Mouse (Mus musculus) stomach, embryonic 14.5 days (tissue): ENCODE results near the gene Syt8. TPM values are rescaled to one million over a fixed set of nuclear protein-coding genes. Genes with fewer than 3 reads are reported as not detected.
A peak's percentile ranks its signal among the peaks of the same experiment; 100 is the strongest.

Experiments
- ATAC-seq: fragments of 200-750 bp; cut with Nextera tagmentation; 2 replicates; pipeline ENCODE4 v1.8.0; 2017; ENCODE audit warnings: low read depth, moderate TSS enrichment; ENCODE audit not compliant: insufficient number of reproducible peaks, insufficient read depth, low FRiP score
- H3K27ac ChIP-seq: fragments of 300-500 bp; sonication (generic); 2 replicates; pipeline ENCODE4 v1.5.1; 2014; ENCODE audit warnings: mild to moderate bottlenecking, low read length, moderate library complexity, mixed read lengths
- H3K27me3 ChIP-seq: fragments of 300-500 bp; sonication (generic); 2 replicates; pipeline ENCODE4 v1.6.1; 2014; ENCODE audit warnings: low read length, control low read depth, mixed read lengths; ENCODE audit not compliant: control insufficient read depth, insufficient read depth
- H3K36me3 ChIP-seq: fragments of 300-500 bp; sonication (generic); 2 replicates; pipeline ENCODE4 v1.6.1; 2014; ENCODE audit warnings: mild to moderate bottlenecking, control low read depth, low read length, moderate library complexity, mixed read lengths; ENCODE audit not compliant: control insufficient read depth, insufficient read depth
- H3K4me1 ChIP-seq: fragments of 300-500 bp; sonication (generic); 2 replicates; pipeline ENCODE4 v1.6.1; 2014; ENCODE audit warnings: low read length, control low read depth, mixed read lengths; ENCODE audit not compliant: control insufficient read depth, insufficient read depth
- H3K4me2 ChIP-seq: fragments of 300-500 bp; sonication (generic); replicated peaks from 2 replicates; pipeline ENCODE4 v1.6.1; 2014; ENCODE audit warnings: low read depth, low read length, control low read depth
- H3K4me3 ChIP-seq: fragments of 300-500 bp; sonication (generic); 2 replicates; pipeline ENCODE4 v1.5.1; 2014; ENCODE audit warnings: low read depth, low read length, control low read depth
- H3K9ac ChIP-seq: fragments of 300-500 bp; sonication (generic); replicated peaks from 2 replicates; pipeline ENCODE4 v1.6.1; 2014; ENCODE audit warnings: low read depth, mild to moderate bottlenecking, control low read depth, low read length, moderate library complexity, mixed read lengths
- H3K9me3 ChIP-seq: fragments of 300-500 bp; sonication (generic); 2 replicates; pipeline ENCODE4 v1.6.1; 2016; ENCODE audit warnings: low read depth, low read length, control low read depth; ENCODE audit not compliant: control insufficient read depth
- WGBS: fragments of 180-500 bp; shearing (Covaris S2); extraction: QIAGEN DNeasy Blood & Tissue Kit; methylation state at CpG from one replicate; pipeline ENCODE4 v1.1.7; 2014; 5-methylcytosine and 5-hydroxymethylcytosine counted together
- polyA plus RNA-seq: library from polyadenylated mRNA; unstranded; fragments of >200 nt; fragmentation: Nextera tagmentation; extraction: Ambion mirVana; gene quantifications from 2 replicates; pipeline ENCODE4 v1.2.1, GENCODE M21; 2014

Gene Syt8
- 4.8 and 6.6 TPM in 2 replicates for polyA plus RNA-seq

DNA sequence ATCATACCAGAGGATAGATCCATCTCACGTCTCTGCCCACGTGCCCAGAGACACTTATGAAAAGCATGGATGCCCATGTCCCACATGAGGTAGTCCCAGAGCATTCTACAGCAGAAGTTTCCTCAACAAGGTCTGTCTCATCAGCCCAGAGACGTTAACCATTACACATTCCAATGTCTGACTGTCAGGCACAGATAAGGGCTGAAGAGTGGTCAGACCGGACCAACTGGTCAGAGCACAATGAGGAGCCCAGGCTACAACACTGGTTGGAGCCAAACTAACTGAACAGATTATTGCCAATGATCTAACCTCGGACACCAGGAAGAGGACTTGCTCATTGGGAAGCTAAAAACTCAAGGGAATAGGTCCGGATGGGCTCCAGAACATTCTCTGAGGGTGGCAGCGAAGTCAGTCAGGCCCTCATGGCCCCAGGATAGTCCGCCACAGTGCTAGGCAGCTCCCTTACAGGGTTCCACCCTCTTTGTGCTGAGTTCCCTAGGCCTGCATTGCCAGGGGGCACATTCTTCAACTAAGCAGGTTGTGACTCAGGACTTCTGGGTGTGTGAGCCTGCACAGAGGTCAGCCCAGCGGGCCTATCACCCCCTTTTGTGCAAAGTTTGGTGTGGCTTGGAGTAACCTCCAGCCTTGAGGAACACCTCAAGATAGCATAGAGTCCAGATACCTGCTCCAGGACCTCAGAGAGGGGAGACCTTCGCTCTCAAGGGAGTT lies at the start of gene Syt8:
Gene Syt8, plus strand, starts transcription at position 714 of the 729 bp plus-strand sequence.
- WGBS, result 76% methylated on average over 10 of the region's 10 CpGs
- peak; percentile 43 for ATAC-seq
- no peaks in the 10 kb centered on the region for H3K36me3 ChIP-seq
- H3K9me3 ChIP-seq, result no peaks in the 10 kb centered on the region
- H3K27me3 ChIP-seq, result no peaks in the 10 kb centered on the region
- no peak within 1 kb of the TSS; the same call in 1 of the 2 replicates for H3K9ac ChIP-seq
- no peak within 1 kb of the TSS for H3K4me3 ChIP-seq
- H3K4me1 ChIP-seq, result peaks cover 11% of the 10 kb centered on the region
- no peak within 1 kb of the TSS for H3K4me2 ChIP-seq
- H3K27ac ChIP-seq, result peak within 1 kb of the TSS; percentile 44; the same call in 1 of the 2 replicates

DNA sequence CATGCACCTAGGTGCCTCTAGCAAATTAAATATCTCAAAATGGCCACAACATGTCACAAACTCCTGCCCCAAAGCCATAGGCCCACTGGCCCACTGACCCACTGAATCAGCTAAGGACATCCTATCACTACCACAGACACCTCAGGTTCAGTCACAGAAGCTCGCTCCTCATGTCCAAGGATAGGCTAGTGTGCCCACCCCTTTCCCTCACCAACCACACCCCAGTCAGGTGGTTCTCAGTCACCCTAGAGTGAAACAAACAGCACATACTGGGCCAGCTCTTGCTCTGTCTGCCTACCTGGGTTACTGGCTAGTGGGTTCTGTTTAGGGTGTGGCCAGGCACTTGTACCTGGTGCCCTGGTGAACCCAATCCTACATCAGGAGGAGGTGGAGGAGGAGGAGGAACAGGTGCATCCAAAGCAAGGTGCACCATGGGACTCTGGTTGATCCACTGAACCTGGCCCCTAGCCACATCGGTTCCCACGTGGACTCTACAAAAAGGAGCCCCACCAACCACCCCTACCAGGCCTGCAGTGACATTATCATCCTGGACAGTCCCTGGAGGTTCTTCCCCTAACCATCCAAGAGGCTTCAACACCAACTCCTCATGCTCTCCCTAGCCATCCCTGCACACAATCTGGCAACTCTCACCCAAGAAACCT lies 48.8 kb upstream of the Syt8 start:
- Histone ChIP-seq H3K4me3 (peak overlapping the region; percentile 64; the same call in 1 of the 2 replicates), H3K9ac (no peak overlapping the region), H3K36me3 (peaks cover 42% of the 10 kb centered on the region), H3K9me3 (no peaks in the 10 kb centered on the region), H3K4me2 (peak overlapping the region; percentile 85), H3K27ac (no peak overlapping the region; the same call in 1 of the 2 replicates), H3K27me3 (no peaks in the 10 kb centered on the region), H3K4me1 (peaks cover 15% of the 10 kb centered on the region)
- no peak for ATAC-seq
- WGBS, result 95% methylated on average over 3 of the region's 3 CpGs

DNA sequence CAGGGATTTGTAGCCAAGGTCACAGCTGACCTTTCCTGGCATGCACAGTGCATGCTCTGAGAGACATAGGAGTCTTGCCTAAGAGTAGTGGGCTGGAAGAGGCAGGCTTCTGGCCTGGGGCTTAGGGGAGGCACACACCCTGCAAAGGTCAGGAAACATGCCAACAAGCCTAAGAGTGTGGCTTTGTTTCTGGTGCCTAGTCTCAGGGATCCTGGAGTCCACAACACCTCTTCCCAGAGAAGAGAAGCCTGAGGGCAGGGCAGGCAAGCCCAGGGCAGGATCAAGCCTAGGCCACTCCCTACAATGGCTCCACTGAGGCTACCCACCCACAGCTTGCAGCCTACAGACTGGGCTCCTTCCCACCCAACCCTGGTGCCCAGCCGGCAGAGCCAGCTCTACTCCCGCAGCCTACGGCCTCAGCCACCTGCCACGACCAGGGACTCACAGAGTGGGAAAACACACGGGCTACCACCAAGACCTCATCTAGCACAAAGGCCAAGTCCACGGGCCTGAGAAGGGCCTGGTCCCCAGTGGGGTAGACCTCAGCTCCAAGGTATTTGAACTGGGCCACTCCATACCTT lies 47.9 kb upstream of the Syt8 start:
- ATAC-seq, result no peak
- peaks cover 35% of the 10 kb centered on the region for H3K36me3 ChIP-seq
- no peak overlapping the region for H3K27ac ChIP-seq
- WGBS, result 45% methylated on average over 6 of the region's 6 CpGs
- no peaks in the 10 kb centered on the region for H3K9me3 ChIP-seq
- peak overlapping the region; percentile 85 for H3K4me2 ChIP-seq
- H3K9ac ChIP-seq, result peak overlapping the region; percentile 61
- H3K27me3 ChIP-seq, result no peaks in the 10 kb centered on the region
- peaks cover 15% of the 10 kb centered on the region for H3K4me1 ChIP-seq
- peak overlapping the region; percentile 64 for H3K4me3 ChIP-seq

DNA sequence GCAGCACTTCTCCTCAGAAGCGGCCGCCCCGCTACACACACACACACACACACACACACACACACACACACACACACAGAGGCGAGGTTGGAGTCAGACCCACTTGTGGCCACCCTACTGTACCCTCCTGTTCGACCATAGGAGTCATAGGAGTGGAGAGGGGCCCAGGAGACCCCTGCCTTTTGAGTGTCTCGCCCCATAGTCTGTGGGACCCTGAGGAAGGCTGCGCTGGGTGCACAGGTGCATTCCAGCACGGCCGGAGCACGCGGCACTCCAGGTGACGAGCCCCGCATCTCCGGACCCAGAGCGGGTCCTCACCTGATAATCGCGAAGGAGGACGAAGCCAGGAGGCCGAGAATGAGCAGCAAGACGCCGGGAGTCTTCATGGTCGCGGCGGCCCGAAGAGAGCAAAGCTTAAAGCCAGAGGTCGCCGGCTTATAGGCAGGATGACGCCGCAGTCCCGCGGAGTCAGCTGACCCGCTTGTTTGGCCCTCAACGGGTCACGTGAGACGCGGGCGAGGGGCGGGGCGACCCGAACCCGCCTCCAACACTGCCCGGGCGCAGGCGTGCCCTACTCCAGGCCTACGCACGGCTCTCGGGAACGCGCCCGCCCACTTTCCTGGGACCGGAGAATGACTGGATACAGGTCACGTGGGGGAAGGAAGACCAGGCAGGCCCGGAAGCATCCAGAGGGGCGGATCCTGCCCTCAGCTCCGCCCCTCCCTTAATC lies 47.1 kb upstream of the Syt8 start, which contains the start of gene Ctsd:
Gene Ctsd, minus strand, starts transcription at position 620 of the 730 bp plus-strand sequence.
- Histone ChIP-seq H3K4me1 (peaks cover 15% of the 10 kb centered on the region), H3K4me3 (peak within 1 kb of the TSS; percentile 64), H3K27me3 (no peaks in the 10 kb centered on the region), H3K36me3 (peaks cover 27% of the 10 kb centered on the region), H3K9ac (peak within 1 kb of the TSS; percentile 61), H3K9me3 (no peaks in the 10 kb centered on the region), H3K4me2 (peak within 1 kb of the TSS; percentile 85), H3K27ac (peak within 1 kb of the TSS; percentile 76)
- ATAC-seq, result peak; percentile 96
- WGBS, result under 1% methylated on average over 55 of the region's 55 CpGs

DNA sequence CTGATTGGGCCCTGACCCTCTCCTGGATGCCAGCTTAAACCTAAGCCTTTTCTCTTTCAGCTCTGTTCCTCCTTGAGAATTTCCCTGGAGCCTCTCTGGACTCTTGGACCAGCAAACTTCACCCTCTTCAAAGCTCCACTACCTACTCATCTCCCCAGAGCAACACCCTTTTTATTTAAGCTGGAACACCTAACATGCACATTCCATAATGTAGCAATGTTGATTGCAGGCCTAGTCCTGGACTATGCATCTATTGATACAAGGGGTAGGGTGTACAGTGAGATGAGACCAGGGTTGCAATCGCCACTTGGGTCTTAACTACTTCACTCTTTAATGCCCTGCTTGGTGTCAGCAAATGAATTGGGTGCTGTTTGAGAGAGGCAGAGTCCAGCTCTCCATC lies 46.5 kb upstream of the Syt8 start:
- Histone ChIP-seq H3K9me3 (no peaks in the 10 kb centered on the region), H3K4me2 (peak overlapping the region; percentile 85), H3K9ac (no peak overlapping the region), H3K27ac (peak overlapping the region; percentile 76), H3K36me3 (peaks cover 21% of the 10 kb centered on the region), H3K4me3 (peak overlapping the region; percentile 64), H3K4me1 (peaks cover 15% of the 10 kb centered on the region), H3K27me3 (no peaks in the 10 kb centered on the region)
- peak; percentile 2; the same call in 1 of the 2 replicates for ATAC-seq
- 94% methylated on average over 1 of the region's 1 CpGs for WGBS

DNA sequence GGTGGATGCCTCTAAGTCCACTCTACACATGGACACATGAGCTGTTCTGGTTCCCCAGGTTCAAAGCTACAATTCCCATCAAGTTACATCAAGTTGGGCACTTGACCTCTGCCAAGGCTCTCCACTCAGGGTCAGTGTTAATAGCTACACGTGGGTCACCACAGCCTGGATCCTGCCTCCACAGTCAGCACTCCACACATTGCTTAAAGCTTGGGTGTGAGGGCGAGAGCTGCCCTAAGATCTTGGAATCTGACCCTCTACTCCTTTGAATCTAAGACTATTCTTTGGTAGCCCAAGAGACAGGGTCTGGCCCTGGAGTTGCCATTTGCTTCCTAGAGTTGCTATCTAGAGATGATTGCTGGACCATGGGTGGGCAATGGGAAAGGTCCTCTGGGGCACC lies 45.9 kb upstream of the Syt8 start:
- no peak for ATAC-seq
- 97% methylated on average over 2 of the region's 2 CpGs for WGBS
- H3K27ac ChIP-seq, result no peak overlapping the region

DNA sequence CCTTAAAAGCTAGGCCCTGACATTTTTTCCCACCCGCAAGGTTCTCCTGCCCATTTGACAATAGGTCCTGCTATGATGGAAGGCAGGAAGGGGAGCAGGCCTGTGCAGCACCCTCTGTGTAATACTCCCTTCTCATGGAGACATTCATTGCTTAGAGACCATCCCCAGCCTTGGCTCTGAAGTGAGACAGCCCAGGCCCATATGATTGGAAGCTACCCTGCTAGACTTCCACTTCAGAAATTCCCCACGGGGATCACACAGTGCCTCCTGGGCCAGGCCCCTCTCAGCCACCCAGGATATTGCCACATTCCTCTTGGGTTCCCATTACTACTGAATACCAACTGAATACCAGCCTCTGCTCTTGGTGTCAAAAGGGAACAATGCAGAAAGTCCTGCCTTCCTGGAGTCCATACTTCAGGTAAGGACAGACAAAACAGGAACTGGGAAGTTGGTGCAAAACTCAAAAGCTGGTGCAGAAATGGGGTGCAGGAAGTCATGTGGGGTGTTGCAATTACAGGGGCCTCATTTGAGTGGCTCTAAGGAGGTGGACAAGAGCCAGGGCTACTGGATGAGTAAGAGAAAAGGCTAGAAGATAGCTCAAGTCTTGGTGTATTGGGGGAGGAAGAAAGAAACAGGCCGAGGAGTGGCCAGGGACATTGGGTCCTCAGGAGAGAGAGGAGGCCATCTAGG lies 44.5 kb upstream of the Syt8 start:
- H3K27me3 ChIP-seq, result no peaks in the 10 kb centered on the region
- WGBS, result 89% methylated on average over 3 of the region's 3 CpGs
- no peak for ATAC-seq
- H3K36me3 ChIP-seq, result peaks cover 4% of the 10 kb centered on the region; the same call in 1 of the 2 replicates
- peaks cover 15% of the 10 kb centered on the region for H3K4me1 ChIP-seq
- H3K4me3 ChIP-seq, result no peak overlapping the region
- no peak overlapping the region for H3K27ac ChIP-seq
- H3K4me2 ChIP-seq, result no peak overlapping the region
- H3K9me3 ChIP-seq, result no peaks in the 10 kb centered on the region
- H3K9ac ChIP-seq, result no peak overlapping the region

More for the DNA sequence above, 45.9 kb upstream of the Syt8 start:
- no peak overlapping the region for H3K4me3 ChIP-seq
- H3K36me3 ChIP-seq, result peaks cover 17% of the 10 kb centered on the region
- no peak overlapping the region for H3K4me2 ChIP-seq
- no peaks in the 10 kb centered on the region for H3K27me3 ChIP-seq
- peaks cover 15% of the 10 kb centered on the region for H3K4me1 ChIP-seq
- no peak overlapping the region for H3K9ac ChIP-seq
- H3K9me3 ChIP-seq, result no peaks in the 10 kb centered on the region
